Mouse (Mus musculus) bone marrow, adult 2 months (tissue): Measurements from ENCODE around the gene Lipi.

Experiments
- CTCF ChIP-seq: fragments of 200-500 bp; IDR thresholded peaks from 2 replicates; pipeline ENCODE4 v1.5.1; 2011; ENCODE audit warnings: low read length, control low read depth; ENCODE audit not compliant: control insufficient read depth, insufficient read depth
- POLR2A ChIP-seq: fragments of 200-500 bp; IDR thresholded peaks from 2 replicates; pipeline ENCODE4 v1.6.1; 2011; ENCODE audit warnings: low read depth, mild to moderate bottlenecking, control low read depth, low read length, borderline replicate concordance; ENCODE audit not compliant: control insufficient read depth

DNA sequence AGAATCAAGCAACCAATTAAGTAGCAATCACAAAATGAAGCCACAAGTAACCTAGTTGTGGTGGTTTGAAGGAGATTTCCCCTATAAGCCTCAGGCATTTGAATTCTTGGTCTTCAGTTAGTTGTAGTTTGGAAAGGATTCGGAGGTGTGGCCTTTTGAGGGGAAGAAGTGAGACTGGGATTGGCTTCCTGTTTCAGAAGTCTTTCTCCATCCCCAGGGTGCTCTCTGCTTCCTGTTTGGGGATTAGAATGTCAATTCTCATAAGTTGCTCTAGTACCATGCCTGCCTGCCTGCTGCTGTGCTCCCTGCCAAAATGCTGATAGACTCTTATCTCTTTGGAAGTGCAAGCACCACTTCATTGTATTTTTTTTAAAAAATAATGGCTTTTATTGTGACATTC, 40.6 kb downstream of the Lipi start:
- TF ChIP-seq CTCF (no peak), POLR2A (no peak)
